Mouse (Mus musculus): Measurements from ENCODE around the gene Tbc1d4.

DNA sequence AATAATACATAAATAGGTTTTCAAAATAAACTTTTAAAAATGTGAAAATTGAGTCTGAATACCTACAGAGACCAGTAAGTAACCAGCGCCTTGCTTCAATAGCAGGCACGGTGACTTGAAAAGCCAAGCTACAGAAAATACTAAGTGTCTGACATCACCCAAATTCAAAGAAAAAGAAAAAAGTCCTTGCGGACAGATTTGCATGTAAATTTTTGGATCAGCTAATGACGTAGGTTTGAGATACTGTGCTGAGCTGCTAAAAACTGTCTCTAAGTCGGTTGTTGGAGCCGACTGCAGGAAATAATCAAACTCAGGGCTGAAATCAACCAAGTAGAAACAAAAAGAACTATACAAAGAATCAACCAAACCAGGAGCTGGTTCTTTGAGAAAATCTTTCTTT lies 107.1 kb downstream of the Tbc1d4 start:
- TF ChIP-seq POLR2A (IDR thresholded peaks at IDR 0.05; ENCODE audit: insufficient read depth, low read length) (no peak), CTCF (IDR thresholded peaks at IDR 0.05; ENCODE audit: low read depth, low read length) (no peak), EP300 (IDR thresholded peaks at IDR 0.05; ENCODE audit: insufficient read depth, low read depth, low read length) (no peak)

All from ES-Bruce4 (cell line).